Mouse (Mus musculus) Muller cell, postnatal 12 days (primary cell): Measurements from ENCODE around the gene Fndc3b.
A peak's percentile ranks its signal among the peaks of the same experiment; 100 is the strongest.

Experiments
- DNase-seq: peaks from one replicate; pipeline ENCODE4 v3.0.0-alpha.2; 2015; ENCODE audit errors: inconsistent ontology term

Gene Fndc3b

GRCm38 (mm10) chr3:27709096-27709905 is 1.8 kb downstream of the Fndc3b start:
- DNase-seq: peak; percentile 84

GRCm38 (mm10) chr3:27708581-27708980 is 2.5 kb downstream of the Fndc3b start:
- DNase-seq: no peak

GRCm38 (mm10) chr3:27705761-27706160 is 5.3 kb downstream of the Fndc3b start:
- DNase-seq: no peak

- DNase-seq: no peak
These were observed 6.1 kb downstream of the Fndc3b start for GRCm38 (mm10) chr3:27705056-27705455.

- DNase-seq: no peak
These were observed 6.5 kb downstream of the Fndc3b start for GRCm38 (mm10) chr3:27704641-27705040.

GRCm38 (mm10) chr3:27703531-27703930 is 7.6 kb downstream of the Fndc3b start:
- no peak for DNase-seq

GRCm38 (mm10) chr3:27703081-27703480 is 8.0 kb downstream of the Fndc3b start:
- no peak for DNase-seq

GRCm38 (mm10) chr3:27698671-27699070 is 12.4 kb downstream of the Fndc3b start:
- no peak for DNase-seq

- no peak for DNase-seq
These were observed 14.7 kb downstream of the Fndc3b start for GRCm38 (mm10) chr3:27696449-27696797.

GRCm38 (mm10) chr3:27695612-27696448 is 15.3 kb downstream of the Fndc3b start:
- DNase-seq: peak; percentile 94

GRCm38 (mm10) chr3:27694586-27694985 is 16.5 kb downstream of the Fndc3b start:
- DNase-seq: peak; percentile 86

GRCm38 (mm10) chr3:27694111-27694510 is 17.0 kb downstream of the Fndc3b start:
- no peak for DNase-seq

GRCm38 (mm10) chr3:27691486-27692160 is 19.5 kb downstream of the Fndc3b start:
- no peak for DNase-seq

- DNase-seq: peak; percentile 82
These were observed 21.1 kb downstream of the Fndc3b start for GRCm38 (mm10) chr3:27690030-27690429.

- DNase-seq: peak; percentile 83
These were observed 21.8 kb downstream of the Fndc3b start for GRCm38 (mm10) chr3:27689149-27689865.

GRCm38 (mm10) chr3:27686732-27687491 is 24.2 kb downstream of the Fndc3b start:
- DNase-seq: no peak

- DNase-seq: no peak
These were observed 25.4 kb downstream of the Fndc3b start for GRCm38 (mm10) chr3:27685650-27686208.

GRCm38 (mm10) chr3:27685134-27685533 is 26.0 kb downstream of the Fndc3b start:
- no peak for DNase-seq

GRCm38 (mm10) chr3:27683374-27683773 is 27.7 kb downstream of the Fndc3b start:
- no peak for DNase-seq

- peak; percentile 67 for DNase-seq
These were observed 33.5 kb downstream of the Fndc3b start for GRCm38 (mm10) chr3:27677574-27677973.

- no peak for DNase-seq
These were observed 37.4 kb downstream of the Fndc3b start for GRCm38 (mm10) chr3:27673660-27674059.
